Mouse (Mus musculus) hindbrain, embryonic 13.5 days (tissue): ENCODE results near the gene Gp1bb. TPM values are rescaled to one million over a fixed set of nuclear protein-coding genes. Genes with fewer than 3 reads are reported as not detected.
A peak's percentile ranks its signal among the peaks of the same experiment; 100 is the strongest.

ENCODE experiments used
- ATAC-seq: fragments of 200-750 bp; cut with Nextera tagmentation; 2 replicates; pipeline ENCODE4 v1.8.0; 2017; ENCODE audit warnings: moderate TSS enrichment; ENCODE audit not compliant: low FRiP score
- H3K27ac ChIP-seq: fragments of 300-500 bp; sonication (generic); 2 replicates; pipeline ENCODE4 v1.5.1; 2015; ENCODE audit warnings: inconsistent platforms, mild to moderate bottlenecking, moderate library complexity
- H3K27me3 ChIP-seq: fragments of 300-500 bp; sonication (generic); 2 replicates; pipeline ENCODE4 v1.6.1; 2015; ENCODE audit warnings: mild to moderate bottlenecking, inconsistent platforms
- H3K36me3 ChIP-seq: fragments of 300-500 bp; sonication (generic); 2 replicates; pipeline ENCODE4 v1.6.1; 2015; ENCODE audit warnings: mild to moderate bottlenecking, inconsistent platforms
- H3K4me1 ChIP-seq: fragments of 300-500 bp; sonication (generic); replicated peaks from 2 replicates; pipeline ENCODE4 v1.6.1; 2015; ENCODE audit warnings: inconsistent platforms
- H3K4me2 ChIP-seq: fragments of 300-500 bp; sonication (generic); 2 replicates; pipeline ENCODE4 v1.6.1; 2015; ENCODE audit warnings: inconsistent platforms, mild to moderate bottlenecking, moderate library complexity
- H3K4me3 ChIP-seq: fragments of 300-500 bp; sonication (generic); 2 replicates; pipeline ENCODE4 v1.5.1; 2015; ENCODE audit warnings: mild to moderate bottlenecking, inconsistent platforms
- H3K9ac ChIP-seq: fragments of 300-500 bp; sonication (generic); 2 replicates; pipeline ENCODE4 v1.6.1; 2015; ENCODE audit warnings: mild to moderate bottlenecking, inconsistent platforms
- H3K9me3 ChIP-seq: fragments of 300-500 bp; sonication (generic); 2 replicates; pipeline ENCODE4 v1.6.1; 2016; ENCODE audit warnings: inconsistent platforms
- WGBS: fragments of 180-500 bp; shearing (Covaris S2); methylation state at CpG from one replicate; pipeline ENCODE4 v1.1.7; 2015; 5-methylcytosine and 5-hydroxymethylcytosine counted together
- polyA plus RNA-seq: library from polyadenylated mRNA; unstranded; fragments of >200 nt; fragmentation: Nextera tagmentation; extraction: Ambion mirVana; gene quantifications from 2 replicates; pipeline ENCODE4 v1.2.1, GENCODE M21; 2015

Gene Gp1bb
- polyA plus RNA-seq, 1 experiment from 2014 or later: 11.2 TPM

DNA sequence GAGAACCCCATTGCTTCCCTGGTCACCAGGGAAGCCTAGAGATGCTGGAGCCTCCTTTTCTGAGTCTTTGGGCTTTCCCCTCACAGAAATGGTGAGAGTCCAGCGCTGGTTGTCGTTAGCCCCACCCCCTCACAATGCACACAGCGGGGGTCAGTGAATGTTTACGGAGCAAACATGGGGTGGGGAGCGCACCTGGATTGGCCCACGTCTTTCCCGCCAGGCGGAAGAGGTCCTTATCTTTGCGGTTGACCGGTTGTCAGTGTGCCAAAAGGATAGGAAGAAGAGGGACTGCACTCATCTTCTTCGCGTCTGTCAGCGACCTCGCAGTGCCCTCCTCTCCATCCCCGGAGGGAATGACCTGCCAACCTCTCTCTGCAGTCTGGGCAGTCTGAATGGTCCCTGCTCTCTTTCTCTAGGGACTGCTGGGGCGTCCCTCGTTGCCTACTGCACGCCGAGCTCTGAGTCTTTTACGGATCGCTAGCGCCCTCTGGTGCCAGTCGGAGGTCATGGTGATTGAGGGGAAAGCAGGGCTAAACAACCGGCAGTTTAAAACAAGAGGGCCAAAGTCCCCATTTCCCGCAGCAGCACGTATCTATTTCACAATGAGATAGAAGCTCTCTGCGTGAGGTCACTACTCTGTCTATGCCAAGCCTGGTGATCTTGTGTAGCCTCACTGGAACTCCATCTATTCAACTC is 4.7 kb downstream of the Gp1bb start:
- H3K27me3 ChIP-seq: peaks cover 76% of the 10 kb centered on the region
- H3K4me2 ChIP-seq: peak overlapping the region; percentile 58
- H3K4me1 ChIP-seq: peaks cover 28% of the 10 kb centered on the region
- peaks cover 21% of the 10 kb centered on the region for H3K36me3 ChIP-seq
- peak; percentile 36; the same call in 1 of the 2 replicates for ATAC-seq
- no peaks in the 10 kb centered on the region for H3K9me3 ChIP-seq
- H3K4me3 ChIP-seq: peak overlapping the region; percentile 28
- peak overlapping the region; percentile 43; the same call in 1 of the 2 replicates for H3K9ac ChIP-seq
- no peak overlapping the region for H3K27ac ChIP-seq
- 3% methylated on average over 27 of the region's 27 CpGs for WGBS

DNA sequence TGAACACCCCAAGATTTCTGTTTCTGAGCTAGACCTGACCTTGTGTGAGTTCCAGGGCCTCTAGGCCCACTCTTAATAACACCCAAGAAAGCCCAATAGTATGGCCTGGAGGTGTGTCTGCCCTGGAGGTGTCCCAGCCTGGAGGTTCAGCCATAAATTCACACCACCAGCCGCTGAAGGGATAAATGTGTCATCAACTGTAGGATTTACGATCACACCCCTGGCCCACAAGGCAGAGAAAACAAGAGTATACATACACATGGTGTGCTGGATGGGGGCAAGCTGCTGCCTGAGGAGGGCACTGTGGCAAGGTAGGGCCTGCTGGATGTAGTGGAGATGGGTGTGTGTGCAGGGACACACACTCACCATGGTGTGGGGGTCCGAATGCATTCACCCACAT is 8.9 kb downstream of the Gp1bb start:
- H3K4me2 ChIP-seq: no peak overlapping the region
- H3K4me3 ChIP-seq: no peak overlapping the region
- H3K9ac ChIP-seq: no peak overlapping the region
- peaks cover 21% of the 10 kb centered on the region for H3K4me1 ChIP-seq
- H3K27ac ChIP-seq: no peak overlapping the region
- 85% methylated on average over 3 of the region's 3 CpGs for WGBS
- peaks cover 65% of the 10 kb centered on the region for H3K27me3 ChIP-seq
- H3K9me3 ChIP-seq: no peaks in the 10 kb centered on the region
- no peak for ATAC-seq
- no peaks in the 10 kb centered on the region for H3K36me3 ChIP-seq

DNA sequence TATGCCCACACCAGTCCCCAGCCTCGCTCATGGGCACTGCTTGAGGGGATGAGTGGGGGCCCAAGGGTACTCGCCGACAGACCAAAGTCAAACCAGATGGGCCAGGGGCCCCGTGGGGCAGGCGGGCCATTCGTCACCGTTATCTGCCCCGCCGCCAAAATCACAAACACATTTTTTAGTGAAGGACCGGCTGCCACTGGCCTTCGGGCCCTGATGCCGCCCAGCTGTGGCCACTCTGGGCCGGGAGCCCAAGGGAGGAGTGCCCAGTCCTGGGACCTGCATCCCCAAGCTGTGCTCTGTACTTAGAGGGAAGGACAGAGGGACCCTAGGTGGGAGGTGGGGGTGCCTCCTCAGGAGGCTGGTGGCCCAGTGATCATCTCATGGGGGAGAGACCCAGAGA is 10.5 kb downstream of the Gp1bb start:
- 36% methylated on average over 13 of the region's 13 CpGs for WGBS
- Histone ChIP-seq H3K27me3 (peaks cover 66% of the 10 kb centered on the region), H3K9ac (no peak overlapping the region), H3K4me3 (no peak overlapping the region), H3K4me2 (no peak overlapping the region), H3K4me1 (peaks cover 16% of the 10 kb centered on the region), H3K36me3 (no peaks in the 10 kb centered on the region), H3K9me3 (no peaks in the 10 kb centered on the region), H3K27ac (no peak overlapping the region)
- ATAC-seq: no peak; the same call in 1 of the 2 replicates

DNA sequence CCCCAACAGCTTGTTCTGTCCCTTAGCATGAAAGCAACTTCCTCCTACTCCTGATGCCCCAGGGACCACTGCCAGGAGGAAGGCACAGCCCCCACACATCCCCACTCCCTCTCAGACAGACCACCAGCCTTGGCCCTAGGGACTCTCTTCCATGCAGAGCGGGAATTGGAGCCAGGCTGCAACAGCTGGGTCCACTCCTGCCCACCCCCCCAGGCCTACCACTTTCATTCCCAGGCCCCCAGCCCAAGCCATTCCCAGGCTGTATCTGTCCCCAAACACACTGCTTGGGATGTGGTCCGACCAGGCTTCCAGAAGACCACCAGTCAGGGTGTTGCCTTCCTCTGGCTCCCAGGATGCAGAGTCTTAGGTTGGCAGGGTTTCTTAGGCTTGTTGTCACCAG is 13.1 kb downstream of the Gp1bb start:
- Histone ChIP-seq H3K36me3 (no peaks in the 10 kb centered on the region), H3K4me3 (no peak overlapping the region), H3K27ac (no peak overlapping the region), H3K9me3 (no peaks in the 10 kb centered on the region), H3K4me2 (no peak overlapping the region), H3K9ac (no peak overlapping the region), H3K4me1 (peaks cover 17% of the 10 kb centered on the region), H3K27me3 (peaks cover 64% of the 10 kb centered on the region)
- no peak for ATAC-seq
- WGBS: 52% methylated on average over 2 of the region's 2 CpGs

DNA sequence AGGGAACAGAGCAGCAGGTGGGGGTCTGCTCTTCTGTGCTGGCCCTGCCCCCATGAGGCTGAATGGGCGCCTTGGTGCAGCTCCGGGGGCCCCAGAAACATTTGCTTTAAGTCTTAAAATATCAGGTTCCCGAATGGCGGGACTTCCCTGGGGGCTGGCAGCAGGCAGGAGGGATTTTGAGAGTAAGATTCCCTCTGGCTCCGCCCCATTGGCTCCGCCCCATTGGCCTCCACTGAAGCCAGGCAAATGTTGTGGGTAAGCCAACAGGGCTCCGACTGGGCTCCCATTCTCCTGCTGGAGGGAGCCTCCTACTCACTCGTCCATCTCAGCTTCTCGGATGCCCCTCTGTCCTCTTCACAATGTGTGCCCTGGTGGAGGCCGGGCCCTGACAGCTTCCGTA is 14.0 kb downstream of the Gp1bb start:
- H3K4me3 ChIP-seq: no peak overlapping the region
- H3K9ac ChIP-seq: no peak overlapping the region
- H3K36me3 ChIP-seq: no peaks in the 10 kb centered on the region
- H3K4me2 ChIP-seq: no peak overlapping the region
- no peaks in the 10 kb centered on the region for H3K9me3 ChIP-seq
- peaks cover 18% of the 10 kb centered on the region for H3K4me1 ChIP-seq
- peaks cover 68% of the 10 kb centered on the region for H3K27me3 ChIP-seq
- 8% methylated on average over 10 of the region's 11 CpGs for WGBS
- no peak overlapping the region for H3K27ac ChIP-seq
- no peak for ATAC-seq

DNA sequence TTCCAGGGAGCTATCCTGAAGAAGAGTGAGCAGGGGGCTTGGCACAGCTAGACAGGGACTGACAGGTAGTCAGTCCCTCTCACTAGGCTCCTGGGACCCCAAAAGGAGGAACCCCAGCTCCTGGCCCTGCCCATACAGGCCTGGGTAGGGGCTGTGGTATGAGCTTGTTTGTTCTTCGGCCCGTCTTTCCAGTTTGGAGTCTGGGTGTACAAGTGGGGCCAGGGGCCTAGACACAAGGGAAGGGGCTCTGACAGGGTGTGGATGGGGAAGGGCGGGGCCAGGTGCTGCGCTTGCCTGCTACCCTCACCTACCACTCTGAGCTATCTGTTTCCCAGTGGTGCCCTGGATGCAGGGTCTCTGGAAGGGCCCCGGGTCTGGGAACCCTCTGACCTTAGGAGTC is 16.5 kb downstream of the Gp1bb start:
- Histone ChIP-seq H3K4me3 (no peak overlapping the region), H3K4me2 (no peak overlapping the region), H3K27me3 (peaks cover 54% of the 10 kb centered on the region), H3K9ac (no peak overlapping the region), H3K4me1 (peaks cover 7% of the 10 kb centered on the region; the same call in 1 of the 2 replicates), H3K9me3 (no peaks in the 10 kb centered on the region), H3K27ac (no peak overlapping the region), H3K36me3 (no peaks in the 10 kb centered on the region)
- 70% methylated on average over 5 of the region's 5 CpGs for WGBS
- ATAC-seq: no peak

GRCm38 (mm10) chr16:18604267-18604701 is 17.9 kb downstream of the Gp1bb start:
- Histone ChIP-seq H3K9ac (no peak overlapping the region), H3K27ac (no peak overlapping the region), H3K27me3 (peaks cover 46% of the 10 kb centered on the region), H3K4me2 (no peak overlapping the region), H3K9me3 (no peaks in the 10 kb centered on the region), H3K36me3 (no peaks in the 10 kb centered on the region), H3K4me1 (peaks cover 7% of the 10 kb centered on the region; the same call in 1 of the 2 replicates), H3K4me3 (no peak overlapping the region)
- no peak for ATAC-seq
- 52% methylated on average over 8 of the region's 8 CpGs for WGBS

DNA sequence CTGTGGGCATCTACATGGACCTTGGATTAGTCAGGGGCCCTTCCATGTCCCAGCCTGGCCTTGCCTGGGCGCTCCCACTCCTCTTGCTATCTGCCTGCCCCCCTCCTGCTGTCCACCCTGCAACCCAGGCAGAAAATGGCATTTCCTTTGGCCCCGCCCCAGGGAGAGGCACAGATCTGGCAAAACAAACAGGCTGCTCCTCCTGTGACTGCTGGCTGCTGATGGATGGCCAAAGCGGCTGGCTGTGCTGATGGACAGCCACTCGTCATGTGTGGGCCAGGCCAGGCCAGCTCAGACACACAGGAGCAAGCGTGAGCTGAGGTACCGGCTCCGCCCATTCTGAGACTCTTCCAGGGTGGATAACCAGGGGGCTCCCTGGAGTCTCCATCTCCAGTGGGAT is 20.8 kb downstream of the Gp1bb start:
- 70% methylated on average over 7 of the region's 7 CpGs for WGBS
- Histone ChIP-seq H3K36me3 (no peaks in the 10 kb centered on the region), H3K27me3 (peaks cover 45% of the 10 kb centered on the region), H3K9me3 (no peaks in the 10 kb centered on the region), H3K4me3 (no peak overlapping the region), H3K27ac (no peak overlapping the region), H3K4me2 (no peak overlapping the region), H3K9ac (no peak overlapping the region), H3K4me1 (peaks cover 2% of the 10 kb centered on the region; the same call in 1 of the 2 replicates)
- no peak for ATAC-seq

- Histone ChIP-seq H3K36me3 (no peaks in the 10 kb centered on the region), H3K4me2 (no peak overlapping the region), H3K9me3 (no peaks in the 10 kb centered on the region), H3K4me3 (no peak overlapping the region), H3K4me1 (no peaks in the 10 kb centered on the region), H3K27me3 (peaks cover 59% of the 10 kb centered on the region), H3K27ac (no peak overlapping the region), H3K9ac (no peak overlapping the region)
- WGBS: 87% methylated on average over 3 of the region's 3 CpGs
- no peak for ATAC-seq
These were observed 24.2 kb downstream of the Gp1bb start for GRCm38 (mm10) chr16:18598006-18598405.

DNA sequence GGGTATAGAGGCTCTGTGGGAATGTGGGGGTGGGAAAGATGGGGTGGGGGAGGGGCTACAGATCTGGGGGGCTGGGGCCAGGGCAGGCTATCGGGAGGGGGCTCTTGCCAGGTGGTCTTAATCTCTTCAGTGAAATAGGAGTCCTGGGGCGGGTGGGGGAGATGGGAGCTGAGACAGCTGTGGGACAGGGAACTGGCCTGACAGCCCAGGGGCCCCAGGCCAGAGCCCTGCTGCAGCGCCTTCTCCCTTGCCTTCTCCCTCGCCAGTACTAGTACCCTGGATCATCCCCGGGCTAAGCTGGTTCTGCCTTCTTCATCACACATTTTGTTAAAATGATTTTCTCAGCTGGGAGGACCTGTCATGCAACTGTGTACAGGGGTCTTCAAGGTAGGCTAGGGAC is 25.9 kb downstream of the Gp1bb start:
- Histone ChIP-seq H3K4me2 (no peak overlapping the region), H3K36me3 (no peaks in the 10 kb centered on the region), H3K9me3 (no peaks in the 10 kb centered on the region), H3K27ac (no peak overlapping the region), H3K4me1 (peaks cover 7% of the 10 kb centered on the region), H3K4me3 (no peak overlapping the region), H3K9ac (no peak overlapping the region), H3K27me3 (peaks cover 70% of the 10 kb centered on the region)
- 66% methylated on average over 4 of the region's 5 CpGs for WGBS
- no peak for ATAC-seq

DNA sequence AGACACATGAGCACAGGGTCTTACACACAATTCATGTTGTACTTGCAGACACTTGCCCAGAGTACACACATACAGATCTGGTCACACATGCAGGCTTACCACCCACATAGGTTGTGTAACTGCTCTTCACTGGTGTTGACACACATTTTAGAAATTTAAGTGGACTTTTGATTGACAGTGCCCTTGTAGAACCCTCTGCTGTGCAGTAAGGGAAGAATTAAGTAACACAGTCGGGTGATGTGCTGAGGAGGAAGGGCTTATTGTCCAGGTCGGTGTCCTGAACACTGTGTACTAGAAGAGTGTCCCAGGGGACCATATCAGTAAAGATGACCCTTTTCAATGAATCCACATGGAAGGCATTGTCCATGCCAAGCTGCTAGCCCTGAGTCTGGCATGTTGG is 28.3 kb downstream of the Gp1bb start:
- 70% methylated on average over 2 of the region's 2 CpGs for WGBS
- Histone ChIP-seq H3K27ac (no peak overlapping the region), H3K27me3 (peaks cover 91% of the 10 kb centered on the region), H3K9ac (no peak overlapping the region), H3K4me2 (no peak overlapping the region), H3K36me3 (no peaks in the 10 kb centered on the region), H3K4me1 (peaks cover 19% of the 10 kb centered on the region), H3K9me3 (no peaks in the 10 kb centered on the region), H3K4me3 (no peak overlapping the region)
- no peak for ATAC-seq

- WGBS: 1% methylated on average over 59 of the region's 59 CpGs
- ATAC-seq: 0 out of 2 replicates have a peak, but pooled peaks have one; percentile 14
- peaks cover 37% of the 10 kb centered on the region for H3K4me1 ChIP-seq
These were observed 30.9 kb downstream of the Gp1bb start for GRCm38 (mm10) chr16:18591047-18592018.

More at GRCm38 (mm10) chr16:18591047-18592018, 30.9 kb downstream of the Gp1bb start:
- Histone ChIP-seq H3K9me3 (no peaks in the 10 kb centered on the region), H3K4me2 (peak overlapping the region; percentile 41), H3K36me3 (no peaks in the 10 kb centered on the region), H3K27ac (no peak overlapping the region), H3K4me3 (peak overlapping the region; percentile 22), H3K9ac (no peak overlapping the region), H3K27me3 (peaks cover 95% of the 10 kb centered on the region)
